Mouse (Mus musculus) E14TG2a.4 (cell line): Measurements from ENCODE around the gene Fam81a.

Experiments
- H3K27me3 ChIP-seq: 2 replicates; pipeline ENCODE4 v1.6.1; 2014; ENCODE audit warnings: low read length, control low read depth; ENCODE audit not compliant: insufficient read depth
- H3K36me3 ChIP-seq: 2 replicates; pipeline ENCODE4 v1.6.1; 2014; ENCODE audit warnings: low read length, control low read depth; ENCODE audit not compliant: insufficient read depth
- H3K4me1 ChIP-seq: replicated peaks from 2 replicates; pipeline ENCODE4 v1.6.1; 2014; ENCODE audit warnings: low read depth, low read length, control low read depth
- H3K4me3 ChIP-seq: replicated peaks from 2 replicates; pipeline ENCODE4 v1.5.1; 2014; ENCODE audit warnings: mild to moderate bottlenecking, low read length
- H3K9me3 ChIP-seq: 2 replicates; pipeline ENCODE4 v1.6.1; 2014; ENCODE audit warnings: low read length, control low read depth
- CTCF ChIP-seq: conservative IDR thresholded peaks from 2 replicates; pipeline ENCODE4 v1.5.1; 2014; ENCODE audit warnings: low read length
- NANOG ChIP-seq: IDR thresholded peaks from 2 replicates; pipeline ENCODE4 v1.6.1; 2014; ENCODE audit warnings: borderline replicate concordance, low read length, mixed read lengths
- POU5F1 ChIP-seq: IDR thresholded peaks from 2 replicates; pipeline ENCODE4 v1.6.1; 2014; ENCODE audit warnings: low read length, borderline replicate concordance

The Fam81a gene

DNA sequence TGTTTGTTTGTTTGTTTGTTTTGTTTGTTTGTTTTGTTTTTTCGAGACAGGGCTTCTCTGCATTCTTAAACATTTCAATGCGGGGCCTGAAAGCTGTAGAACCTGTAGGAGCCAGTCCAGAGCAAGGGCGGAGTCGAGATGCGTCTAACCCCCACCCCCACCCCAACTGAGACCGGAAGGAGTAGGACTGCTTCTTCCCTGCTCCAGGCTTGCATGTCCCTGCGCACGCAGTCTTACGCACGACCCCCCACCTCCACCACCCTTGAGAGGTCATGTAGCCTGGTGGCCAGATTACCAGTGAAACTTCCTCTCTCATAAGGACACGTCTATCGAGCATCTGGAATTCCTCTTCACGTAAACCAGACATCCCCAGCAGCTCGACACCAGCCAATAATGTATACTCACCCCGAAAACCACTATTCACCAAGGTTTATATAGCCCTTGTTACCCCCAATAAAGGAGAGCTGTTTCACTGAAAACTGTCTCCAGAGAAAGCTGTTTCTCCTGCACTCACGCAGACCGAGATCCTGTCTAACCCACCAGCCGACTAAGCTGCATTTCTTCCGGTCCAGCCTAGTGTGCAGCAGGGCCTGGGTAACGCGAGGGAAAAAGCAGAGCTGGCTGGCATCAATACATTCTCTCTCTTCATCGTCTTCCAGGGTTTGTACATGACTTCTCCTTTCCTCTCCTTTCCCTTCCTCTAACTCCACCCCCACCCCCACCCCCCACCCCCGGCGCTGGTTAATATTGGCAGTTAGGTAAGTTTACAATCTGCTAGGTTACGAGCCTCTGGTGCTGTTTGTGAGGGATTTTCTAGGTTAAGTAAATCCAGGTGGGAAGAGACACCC lies 59.8 kb downstream of the Fam81a start:
- no peaks in the 10 kb centered on the region for H3K36me3 ChIP-seq
- no peak for TF ChIP-seq NANOG
- H3K4me1 ChIP-seq: peaks cover 51% of the 10 kb centered on the region
- peaks cover 19% of the 10 kb centered on the region for H3K9me3 ChIP-seq
- H3K4me3 ChIP-seq: peak overlapping the region; percentile 61
- H3K27me3 ChIP-seq: no peaks in the 10 kb centered on the region

DNA sequence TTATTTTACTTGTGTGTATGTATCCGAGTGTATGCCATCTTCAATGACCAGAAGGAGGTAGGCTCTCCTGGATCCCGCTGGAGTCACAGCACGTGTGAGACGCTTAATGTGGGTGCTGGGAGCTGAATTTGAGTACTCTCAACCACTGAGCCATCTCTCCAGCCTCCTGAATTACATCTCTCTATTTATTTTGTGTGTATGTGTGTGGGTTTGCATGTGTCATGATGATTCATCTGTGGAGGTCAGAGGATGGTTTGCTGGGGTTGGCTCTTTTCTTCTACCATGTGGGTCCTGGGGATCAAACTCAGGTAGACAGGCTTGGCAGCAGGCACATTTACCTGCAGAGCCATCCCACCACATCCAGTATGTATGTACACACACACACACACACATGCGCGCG lies 60.6 kb downstream of the Fam81a start:
- TF ChIP-seq NANOG: no peak
- TF ChIP-seq POU5F1: no peak
- TF ChIP-seq CTCF: no peak
- peaks cover 19% of the 10 kb centered on the region for H3K9me3 ChIP-seq
- no peaks in the 10 kb centered on the region for H3K36me3 ChIP-seq
- H3K4me3 ChIP-seq: peak overlapping the region; percentile 61
- H3K4me1 ChIP-seq: peaks cover 51% of the 10 kb centered on the region
- no peaks in the 10 kb centered on the region for H3K27me3 ChIP-seq

- H3K36me3 ChIP-seq: no peaks in the 10 kb centered on the region
- peaks cover 16% of the 10 kb centered on the region for H3K9me3 ChIP-seq
- H3K4me3 ChIP-seq: no peak overlapping the region
- peaks cover 50% of the 10 kb centered on the region for H3K4me1 ChIP-seq
- H3K27me3 ChIP-seq: 0 out of 2 replicates have a peak, but pooled peaks cover 3% of the 10 kb centered on the region
- peak; percentile 27 for TF ChIP-seq CTCF
- no peak for TF ChIP-seq POU5F1
Measured at GRCm38 (mm10) chr9:70080976-70081375, 61.4 kb downstream of the Fam81a start.

- H3K4me1 ChIP-seq: peaks cover 53% of the 10 kb centered on the region
- H3K27me3 ChIP-seq: 0 out of 2 replicates have a peak, but pooled peaks cover 6% of the 10 kb centered on the region
- no peak for TF ChIP-seq NANOG
- TF ChIP-seq POU5F1: no peak
- no peak for TF ChIP-seq CTCF
- H3K9me3 ChIP-seq: peaks cover 12% of the 10 kb centered on the region
- no peak overlapping the region for H3K4me3 ChIP-seq
- no peaks in the 10 kb centered on the region for H3K36me3 ChIP-seq
Measured at GRCm38 (mm10) chr9:70080027-70080800, 62.1 kb downstream of the Fam81a start.

- TF ChIP-seq POU5F1 (no peak), NANOG (no peak), CTCF (no peak)
- no peaks in the 10 kb centered on the region for H3K36me3 ChIP-seq
- peaks cover 66% of the 10 kb centered on the region for H3K4me1 ChIP-seq
- H3K9me3 ChIP-seq: no peaks in the 10 kb centered on the region
- H3K4me3 ChIP-seq: no peak overlapping the region
- 0 out of 2 replicates have a peak, but pooled peaks cover 6% of the 10 kb centered on the region for H3K27me3 ChIP-seq
Measured at GRCm38 (mm10) chr9:70078034-70078433, 64.3 kb downstream of the Fam81a start.

- Histone ChIP-seq H3K9me3 (no peaks in the 10 kb centered on the region), H3K4me1 (peaks cover 69% of the 10 kb centered on the region), H3K4me3 (no peak overlapping the region), H3K27me3 (0 out of 2 replicates have a peak, but pooled peaks cover 6% of the 10 kb centered on the region), H3K36me3 (no peaks in the 10 kb centered on the region)
- TF ChIP-seq NANOG (no peak), CTCF (no peak), POU5F1 (no peak)
Measured at GRCm38 (mm10) chr9:70077170-70077569, 65.2 kb downstream of the Fam81a start.

DNA sequence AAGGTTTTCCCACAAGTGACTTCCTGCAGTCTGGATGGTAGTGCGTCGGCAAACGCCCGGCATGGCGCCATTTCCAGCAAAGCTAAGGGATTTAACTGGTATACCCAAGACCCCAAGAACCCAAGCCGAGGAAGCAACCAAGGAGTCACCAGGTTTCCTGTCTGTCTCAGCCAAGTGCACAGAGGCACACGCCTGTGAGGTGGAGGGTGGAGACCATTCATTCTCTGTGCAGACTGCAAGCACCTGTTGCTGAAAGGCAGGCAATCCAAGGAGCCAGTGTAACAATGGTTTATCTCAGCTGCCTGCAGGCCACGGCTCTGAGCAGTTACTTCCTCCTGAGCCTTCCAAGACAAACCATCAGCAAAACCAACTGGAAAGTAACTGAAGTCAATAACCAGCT lies 70.0 kb downstream of the Fam81a start:
- no peaks in the 10 kb centered on the region for H3K36me3 ChIP-seq

GRCm38 (mm10) chr9:70069961-70070435 lies 72.4 kb downstream of the Fam81a start:
- Histone ChIP-seq H3K36me3 (no peaks in the 10 kb centered on the region), H3K9me3 (no peaks in the 10 kb centered on the region), H3K4me3 (no peak overlapping the region), H3K27me3 (no peaks in the 10 kb centered on the region), H3K4me1 (peaks cover 28% of the 10 kb centered on the region)
- TF ChIP-seq NANOG (no peak), POU5F1 (no peak)

More for the DNA sequence above, 70.0 kb downstream of the Fam81a start:
- H3K9me3 ChIP-seq: no peaks in the 10 kb centered on the region
- H3K4me3 ChIP-seq: no peak overlapping the region
- 0 out of 2 replicates have a peak, but pooled peaks cover 6% of the 10 kb centered on the region for H3K27me3 ChIP-seq
- TF ChIP-seq POU5F1 (no peak), NANOG (no peak), CTCF (no peak)
- peaks cover 48% of the 10 kb centered on the region for H3K4me1 ChIP-seq
